Mouse (Mus musculus) kidney, embryonic 14.5 days (tissue): ENCODE results near the gene Rps27a. TPM values are rescaled to one million over a fixed set of nuclear protein-coding genes. Genes with fewer than 3 reads are reported as not detected.
A peak's percentile ranks its signal among the peaks of the same experiment; 100 is the strongest.

ENCODE experiments used
- ATAC-seq: fragments of 200-750 bp; cut with Nextera tagmentation; 2 replicates; pipeline ENCODE4 v1.8.0; 2017; ENCODE audit warnings: moderate number of reproducible peaks, mild to moderate bottlenecking, moderate TSS enrichment, moderate library complexity; ENCODE audit not compliant: low FRiP score, low TSS enrichment
- H3K27ac ChIP-seq: fragments of 300-500 bp; sonication (generic); 2 replicates; pipeline ENCODE4 v1.5.1; 2014; ENCODE audit warnings: low read depth, mild to moderate bottlenecking, low read length, moderate library complexity, mixed read lengths
- H3K27me3 ChIP-seq: fragments of 300-500 bp; sonication (generic); 2 replicates; pipeline ENCODE4 v1.6.1; 2014; ENCODE audit warnings: mild to moderate bottlenecking, low read length; ENCODE audit not compliant: control insufficient read depth, insufficient read depth
- H3K36me3 ChIP-seq: fragments of 300-500 bp; sonication (generic); 2 replicates; pipeline ENCODE4 v1.6.1; 2014; ENCODE audit warnings: low read length, mixed read lengths; ENCODE audit not compliant: control insufficient read depth, insufficient read depth
- H3K4me1 ChIP-seq: fragments of 300-500 bp; sonication (generic); 2 replicates; pipeline ENCODE4 v1.6.1; 2014; ENCODE audit warnings: low read length, mixed read lengths; ENCODE audit not compliant: control insufficient read depth, insufficient read depth
- H3K4me2 ChIP-seq: fragments of 300-500 bp; sonication (generic); replicated peaks from 2 replicates; pipeline ENCODE4 v1.6.1; 2014; ENCODE audit warnings: low read depth, mild to moderate bottlenecking, low read length
- H3K4me3 ChIP-seq: fragments of 300-500 bp; sonication (generic); 2 replicates; pipeline ENCODE4 v1.5.1; 2014; ENCODE audit warnings: mild to moderate bottlenecking, low read length
- H3K9ac ChIP-seq: fragments of 300-500 bp; sonication (generic); 2 replicates; pipeline ENCODE4 v1.6.1; 2014; ENCODE audit warnings: low read depth, mild to moderate bottlenecking, low read length, moderate library complexity
- H3K9me3 ChIP-seq: fragments of 300-500 bp; sonication (generic); 2 replicates; pipeline ENCODE4 v1.6.1; 2016; ENCODE audit warnings: low read length; ENCODE audit not compliant: control insufficient read depth
- WGBS: fragments of 180-500 bp; shearing (Covaris S2); extraction: QIAGEN DNeasy Blood & Tissue Kit; methylation state at CpG from one replicate; pipeline ENCODE4 v1.1.7; 2014; 5-methylcytosine and 5-hydroxymethylcytosine counted together
- polyA plus RNA-seq: library from polyadenylated mRNA; unstranded; fragments of >200 nt; fragmentation: Nextera tagmentation; extraction: Ambion mirVana; gene quantifications from 2 replicates; pipeline ENCODE4 v1.2.1, GENCODE M21; 2014

Gene Rps27a
- polyA plus RNA-seq, result 1,394 and 1,989 TPM in 2 replicates

GRCm38 (mm10) chr11:29547752-29548503 is at the start of gene Rps27a, which contains the start of gene Clhc1:
Gene Rps27a, minus strand, starts transcription at chr11:29548109.
Gene Clhc1, plus strand, starts transcription at chr11:29547950.
- Histone ChIP-seq H3K9ac (peak within 1 kb of the TSS; percentile 94), H3K27me3 (no peaks in the 10 kb centered on the region), H3K9me3 (no peaks in the 10 kb centered on the region), H3K4me2 (peak within 1 kb of the TSS; percentile 74), H3K36me3 (peaks cover 31% of the 10 kb centered on the region), H3K27ac (peak within 1 kb of the TSS; percentile 75), H3K4me3 (peak within 1 kb of the TSS; percentile 89), H3K4me1 (peaks cover 8% of the 10 kb centered on the region; the same call in 1 of the 2 replicates)
- peak; percentile 97 for ATAC-seq
- under 1% methylated on average over 46 of the region's 46 CpGs for WGBS

GRCm38 (mm10) chr11:29597159-29597558 is 49.2 kb upstream of the Rps27a start:
- Histone ChIP-seq H3K4me2 (no peak overlapping the region), H3K36me3 (no peaks in the 10 kb centered on the region), H3K27ac (no peak overlapping the region), H3K4me1 (no peaks in the 10 kb centered on the region), H3K9me3 (no peaks in the 10 kb centered on the region), H3K9ac (no peak overlapping the region), H3K4me3 (no peak overlapping the region), H3K27me3 (no peaks in the 10 kb centered on the region)
- no peak for ATAC-seq

GRCm38 (mm10) chr11:29595217-29595616 is 47.3 kb upstream of the Rps27a start:
- no peaks in the 10 kb centered on the region for H3K4me1 ChIP-seq
- H3K27me3 ChIP-seq, result no peaks in the 10 kb centered on the region
- no peak overlapping the region for H3K4me3 ChIP-seq
- no peaks in the 10 kb centered on the region for H3K9me3 ChIP-seq
- H3K27ac ChIP-seq, result no peak overlapping the region
- H3K9ac ChIP-seq, result no peak overlapping the region
- H3K4me2 ChIP-seq, result no peak overlapping the region
- H3K36me3 ChIP-seq, result no peaks in the 10 kb centered on the region
- no peak for ATAC-seq

DNA sequence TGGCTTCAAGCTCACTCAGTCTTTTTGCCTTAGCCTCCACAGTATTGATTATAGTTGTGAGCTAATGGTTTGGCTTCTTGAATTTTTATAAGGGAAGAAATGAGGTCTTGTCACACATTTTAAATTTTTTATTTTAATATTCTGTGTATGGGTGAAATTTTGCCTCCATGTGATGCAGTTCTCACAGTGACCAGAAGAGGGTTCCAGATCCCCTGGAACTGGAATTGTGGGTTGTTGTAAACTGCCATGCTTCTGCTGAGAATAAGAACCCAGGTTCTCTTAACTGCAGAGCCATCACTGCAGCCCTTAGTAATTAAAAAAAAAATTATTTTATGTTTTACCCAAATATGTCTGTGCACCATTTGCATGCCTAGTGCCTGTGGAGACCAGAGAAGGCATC is 31.7 kb upstream of the Rps27a start:
- Histone ChIP-seq H3K27me3 (no peaks in the 10 kb centered on the region), H3K9ac (no peak overlapping the region), H3K9me3 (no peaks in the 10 kb centered on the region), H3K4me1 (no peaks in the 10 kb centered on the region), H3K27ac (no peak overlapping the region), H3K36me3 (no peaks in the 10 kb centered on the region), H3K4me3 (no peak overlapping the region), H3K4me2 (no peak overlapping the region)
- ATAC-seq, result no peak

GRCm38 (mm10) chr11:29572656-29573055 is 24.7 kb upstream of the Rps27a start:
- no peaks in the 10 kb centered on the region for H3K4me1 ChIP-seq
- no peaks in the 10 kb centered on the region for H3K9me3 ChIP-seq
- no peak overlapping the region for H3K4me2 ChIP-seq
- no peaks in the 10 kb centered on the region for H3K27me3 ChIP-seq
- no peak overlapping the region for H3K9ac ChIP-seq
- H3K36me3 ChIP-seq, result no peaks in the 10 kb centered on the region
- H3K4me3 ChIP-seq, result no peak overlapping the region
- 80% methylated on average over 2 of the region's 2 CpGs for WGBS
- H3K27ac ChIP-seq, result no peak overlapping the region
- ATAC-seq, result no peak

DNA sequence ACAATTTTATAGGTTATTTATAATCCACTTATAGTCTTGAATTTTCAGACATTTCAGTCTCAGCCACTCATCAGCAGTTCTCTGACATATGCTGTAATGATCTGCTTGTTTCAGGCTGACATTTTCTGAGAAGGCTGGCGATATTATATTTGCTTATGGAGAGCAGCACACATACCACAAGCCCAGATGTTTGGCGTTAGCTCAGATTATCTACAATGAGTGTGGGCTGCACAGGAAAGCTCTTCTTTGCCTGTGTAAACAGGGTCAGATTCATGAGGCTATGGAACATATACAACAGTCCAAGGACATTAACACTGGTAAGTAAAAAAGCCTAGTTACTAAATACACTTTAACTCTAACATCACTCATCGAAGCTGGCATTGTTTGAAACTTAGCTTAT is 23.6 kb upstream of the Rps27a start:
- WGBS, result 69% methylated on average over 3 of the region's 3 CpGs

DNA sequence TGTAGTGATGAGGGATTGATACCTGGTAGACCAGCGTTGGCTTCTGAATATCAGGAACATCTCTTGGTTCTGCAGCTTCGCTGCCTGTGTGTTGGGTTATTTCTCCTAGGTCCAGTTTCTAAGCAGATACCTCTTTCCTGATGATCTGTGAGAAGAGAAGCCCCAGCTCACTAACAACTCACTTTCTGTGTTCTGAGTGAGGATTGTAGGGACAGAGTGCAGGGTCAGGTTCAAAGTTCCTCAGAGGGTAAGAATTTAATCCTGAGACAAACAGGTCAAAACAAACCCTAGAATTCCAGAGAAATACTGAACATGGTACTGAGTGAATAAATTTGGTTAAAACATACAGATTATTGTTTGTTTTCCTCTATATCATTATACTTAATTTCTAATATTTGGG is 15.5 kb upstream of the Rps27a start:
- H3K27ac ChIP-seq, result no peak overlapping the region
- H3K36me3 ChIP-seq, result no peaks in the 10 kb centered on the region
- 87% methylated on average over 2 of the region's 2 CpGs for WGBS
- H3K9me3 ChIP-seq, result no peaks in the 10 kb centered on the region
- ATAC-seq, result no peak
- no peak overlapping the region for H3K4me2 ChIP-seq
- H3K4me1 ChIP-seq, result no peaks in the 10 kb centered on the region
- H3K9ac ChIP-seq, result no peak overlapping the region
- H3K27me3 ChIP-seq, result no peaks in the 10 kb centered on the region
- no peak overlapping the region for H3K4me3 ChIP-seq

More for the DNA sequence above, 23.6 kb upstream of the Rps27a start:
- H3K36me3 ChIP-seq, result no peaks in the 10 kb centered on the region
- ATAC-seq, result no peak
- H3K27me3 ChIP-seq, result no peaks in the 10 kb centered on the region
- no peak overlapping the region for H3K4me3 ChIP-seq
- no peaks in the 10 kb centered on the region for H3K9me3 ChIP-seq
- no peak overlapping the region for H3K4me2 ChIP-seq
- no peak overlapping the region for H3K27ac ChIP-seq
- H3K9ac ChIP-seq, result no peak overlapping the region
- H3K4me1 ChIP-seq, result no peaks in the 10 kb centered on the region

- H3K27ac ChIP-seq, result no peak overlapping the region
- no peak overlapping the region for H3K9ac ChIP-seq
- no peaks in the 10 kb centered on the region for H3K9me3 ChIP-seq
- H3K36me3 ChIP-seq, result no peaks in the 10 kb centered on the region
- WGBS, result 94% methylated on average over 3 of the region's 3 CpGs
- no peak for ATAC-seq
- H3K4me2 ChIP-seq, result no peak overlapping the region
- no peak overlapping the region for H3K4me3 ChIP-seq
- H3K4me1 ChIP-seq, result no peaks in the 10 kb centered on the region
- no peaks in the 10 kb centered on the region for H3K27me3 ChIP-seq
Observed at GRCm38 (mm10) chr11:29560990-29561389, 13.1 kb upstream of the Rps27a start.

DNA sequence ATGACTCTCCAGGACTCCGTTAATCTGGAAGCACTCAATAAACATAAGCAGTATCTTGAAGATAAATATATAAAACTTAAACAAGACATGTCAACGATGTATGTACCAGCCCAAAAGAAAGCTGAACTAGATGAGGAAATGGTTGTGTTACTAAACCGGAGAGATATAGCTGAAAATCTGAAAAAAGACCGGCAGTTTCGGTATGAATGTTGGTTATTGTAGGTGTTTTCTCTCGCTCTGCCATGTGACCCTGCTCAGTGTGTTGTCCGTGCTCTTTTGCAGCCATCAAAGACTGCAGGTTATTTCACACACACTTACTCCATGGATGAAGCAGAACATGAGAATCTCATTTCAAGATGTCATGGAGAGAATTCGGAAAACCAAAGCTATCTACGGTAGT is 12.5 kb upstream of the Rps27a start:
- Histone ChIP-seq H3K27me3 (no peaks in the 10 kb centered on the region), H3K27ac (no peak overlapping the region), H3K4me1 (no peaks in the 10 kb centered on the region), H3K4me2 (no peak overlapping the region), H3K9me3 (no peaks in the 10 kb centered on the region), H3K36me3 (no peaks in the 10 kb centered on the region), H3K4me3 (no peak overlapping the region), H3K9ac (no peak overlapping the region)
- WGBS, result 89% methylated on average over 9 of the region's 9 CpGs
- ATAC-seq, result no peak
